Mouse (Mus musculus) retina, embryonic 14.5 days (tissue): ENCODE measurements at regions not wholly inside any gene's neighbourhood (a gene's known extent, or its start where the extent isn't known, plus 50 kb on each side); places are given as distances from the start of the nearest gene placed in this dataset.
A peak's percentile ranks its signal among the peaks of the same experiment; 100 is the strongest.

Experiments
- DNase-seq: peaks from one replicate; pipeline ENCODE4 v3.0.0-alpha.2; 2015; ENCODE audit warnings: low spot score

DNA sequence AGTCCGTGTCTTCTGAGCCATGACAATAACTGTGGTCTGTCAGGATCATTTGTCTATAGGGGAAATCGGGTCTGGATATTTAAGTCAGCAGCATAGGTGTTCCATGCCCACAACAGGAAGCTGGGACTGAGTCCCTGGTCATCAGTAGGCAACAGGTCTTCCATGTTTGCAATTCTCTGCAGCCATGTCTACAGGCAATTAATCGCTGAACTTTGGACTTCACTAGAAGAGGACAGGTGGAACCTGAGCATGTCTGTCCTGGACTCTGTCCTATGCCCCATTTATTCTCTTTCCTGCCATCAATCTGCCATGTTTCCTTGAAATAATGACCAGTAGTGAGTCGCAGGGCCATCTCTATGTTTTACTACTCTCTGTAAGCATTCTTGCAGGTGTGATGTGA, 54.9 kb downstream of the Cyp2d40 start:
- DNase-seq: no peak

DNA sequence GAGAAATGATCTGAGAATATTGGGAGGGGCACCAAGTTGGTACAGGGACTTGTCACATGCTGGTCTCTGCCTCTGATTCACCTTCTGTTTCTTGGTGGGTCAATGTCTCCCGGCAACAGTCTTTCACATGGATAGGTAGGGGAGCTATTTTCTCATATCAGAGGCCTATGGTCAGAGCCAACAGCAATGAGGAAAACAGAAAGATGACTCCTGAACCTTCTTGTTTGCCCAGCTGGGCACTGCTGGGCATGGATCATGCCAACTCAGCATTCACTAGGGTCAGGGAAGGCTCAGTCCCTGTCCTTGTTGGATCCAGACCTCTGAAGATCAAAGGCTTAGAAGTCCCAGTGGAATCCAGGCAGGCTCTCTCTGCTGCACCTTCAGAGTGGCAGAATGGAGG, 56.1 kb downstream of the Cyp2d40 start:
- DNase-seq: no peak

DNA sequence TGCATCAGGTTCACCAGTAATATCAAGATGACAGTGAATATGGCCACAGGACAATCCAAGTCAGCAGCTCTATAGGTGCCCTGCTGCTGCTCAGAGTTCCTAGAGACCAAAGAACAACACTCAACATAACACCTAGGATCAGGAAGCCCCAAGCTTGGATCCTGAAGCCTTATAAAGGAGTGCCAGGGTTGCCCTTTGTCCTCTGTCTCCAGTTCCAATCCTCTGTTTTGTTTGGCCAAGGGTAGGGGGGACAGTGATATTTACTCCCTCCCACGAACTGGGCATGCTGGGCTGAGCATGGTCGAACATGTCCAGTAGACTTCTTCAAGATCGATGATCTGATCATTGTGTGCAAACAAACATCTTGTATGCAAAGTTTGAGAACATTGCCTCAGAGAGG, 56.8 kb downstream of the Cyp2d40 start:
- no peak for DNase-seq

DNA sequence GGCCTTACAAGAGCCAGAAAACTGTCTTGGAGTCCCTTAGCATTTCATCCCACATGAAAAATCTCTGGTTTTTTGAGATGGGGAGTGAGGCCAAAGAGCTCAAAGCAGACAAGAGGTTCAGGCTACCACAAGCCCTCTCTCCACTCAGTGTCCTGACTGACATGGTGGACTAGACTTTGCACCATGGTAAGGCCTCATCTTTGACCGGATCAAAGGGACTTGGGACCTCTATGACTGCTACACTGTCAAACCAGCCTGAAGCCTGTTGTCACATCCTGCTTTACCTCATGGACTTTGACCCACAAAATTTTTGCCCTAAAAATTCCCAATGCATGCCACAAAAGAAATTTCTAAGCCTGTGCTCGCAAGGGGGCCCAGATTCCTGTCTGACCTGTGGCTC, 57.3 kb downstream of the Cyp2d40 start:
- no peak for DNase-seq

DNA sequence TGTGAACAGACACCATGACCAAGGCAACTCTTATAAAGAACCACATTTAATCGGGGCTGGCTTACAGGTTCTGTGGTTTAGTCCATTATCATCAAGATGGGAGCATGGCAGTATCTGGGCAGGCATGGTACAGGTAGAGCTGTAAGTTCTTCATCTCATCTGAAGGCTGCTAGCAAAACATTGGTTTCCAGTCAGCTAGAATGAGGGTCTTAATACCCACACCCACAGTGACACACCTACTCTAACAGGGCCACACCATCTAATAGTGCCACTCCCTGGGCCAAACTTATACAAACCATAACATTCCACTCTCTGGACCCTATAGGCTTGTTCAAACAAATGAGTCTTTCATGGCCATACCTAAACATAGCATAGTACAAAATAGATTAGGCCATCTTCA, 61.9 kb downstream of the Cyp2d40 start:
- no peak for DNase-seq

DNA sequence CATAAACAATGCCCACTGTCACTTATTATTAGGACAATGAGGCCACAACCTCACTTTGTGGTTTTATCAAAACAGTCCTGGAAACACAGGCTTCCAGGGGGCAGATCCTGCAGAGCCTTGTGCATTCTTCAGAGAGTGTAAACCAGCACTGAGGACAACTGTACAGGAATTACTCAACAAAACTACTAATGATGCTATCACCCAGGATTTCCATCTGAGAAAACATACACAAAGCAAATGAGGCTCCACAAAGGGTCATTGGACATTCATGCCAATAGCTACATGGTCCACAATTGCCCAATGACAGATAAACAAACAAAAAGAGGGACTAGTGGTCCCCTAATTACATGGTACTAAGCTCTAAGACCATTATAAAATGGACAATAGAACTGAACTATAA, 68.2 kb downstream of the Cyp2d40 start:
- DNase-seq: peak; percentile 6

DNA sequence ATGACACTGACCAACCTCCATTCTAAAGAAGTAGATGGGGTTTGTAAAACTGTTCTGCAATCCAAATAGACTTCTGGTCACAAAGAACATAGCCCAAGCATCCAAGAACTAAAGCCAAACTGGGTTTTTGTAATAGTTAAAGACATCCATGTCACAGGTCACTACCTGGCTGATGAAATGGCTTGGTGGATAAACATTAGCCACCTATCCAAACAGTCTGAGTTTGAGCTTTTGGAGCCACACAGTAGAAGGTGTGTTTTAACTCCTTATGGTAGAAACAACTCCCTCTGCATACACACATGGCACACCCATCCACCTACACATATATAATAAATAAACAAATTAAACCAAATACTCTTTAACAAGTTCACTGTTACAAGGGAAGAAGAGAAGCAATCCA, 68.7 kb downstream of the Cyp2d40 start:
- DNase-seq: no peak

DNA sequence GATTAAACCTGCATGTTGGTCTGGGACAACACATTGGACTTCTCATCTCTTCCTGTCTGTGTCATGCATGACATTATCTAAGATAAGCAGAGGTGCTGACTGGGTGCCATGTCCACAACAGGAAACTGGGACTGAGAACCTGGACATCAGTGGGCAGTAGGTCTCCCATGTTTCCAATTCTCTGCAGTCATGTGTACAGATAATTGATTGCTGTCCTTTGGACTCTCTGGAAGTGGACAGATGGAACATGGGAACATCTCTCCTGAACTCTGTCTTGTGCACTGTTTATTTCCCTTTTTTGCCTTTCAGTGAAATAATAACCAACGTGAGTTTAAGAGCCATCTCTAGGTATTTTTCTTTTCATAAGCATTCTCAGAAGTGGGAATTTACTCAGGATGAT, 69.5 kb downstream of the Cyp2d40 start:
- DNase-seq: no peak

DNA sequence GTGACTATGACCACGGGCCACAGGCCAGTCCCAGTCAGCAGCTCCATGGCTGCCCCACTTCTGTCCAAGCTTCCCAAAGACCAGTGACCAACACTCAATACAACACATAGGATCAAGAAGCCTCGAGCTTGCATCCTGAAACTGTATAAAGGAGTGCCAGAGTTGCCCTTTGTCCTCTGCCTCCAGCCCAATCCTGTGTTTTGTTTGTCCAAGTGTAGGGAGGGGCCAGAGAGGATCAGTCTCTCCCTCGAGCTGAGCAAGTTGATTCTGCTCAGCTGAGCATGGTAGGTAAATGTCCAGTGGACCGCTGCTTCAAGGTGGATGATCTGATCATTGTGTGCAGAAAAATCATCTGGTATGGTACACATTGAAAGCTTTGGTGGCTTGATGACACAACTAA, 71.0 kb downstream of the Cyp2d40 start:
- no peak for DNase-seq
